Mouse (Mus musculus) limb, embryonic 11.5 days (tissue): ENCODE measurements around the gene Maged1. TPM values are rescaled to one million over a fixed set of nuclear protein-coding genes. Genes with fewer than 3 reads are reported as not detected.

Source experiments
- polyA plus RNA-seq: library from polyadenylated mRNA; unstranded; fragments of >200 nt; fragmentation: Nextera tagmentation; extraction: Ambion mirVana; gene quantifications from 2 replicates; pipeline ENCODE4 v1.2.1, GENCODE M21; 2014

Gene Maged1
- polyA plus RNA-seq, 1 experiment from 2014 or later = 789 TPM

Other genes starting within 250 kb of the Maged1 start
- 0.19 and 0.26 TPM in 2 replicates for gene Fam90a1b, start 175.4 kb downstream of the Maged1 start, polyA plus RNA-seq
- gene Apoo, start 175.0 kb downstream of the Maged1 start, polyA plus RNA-seq = 107 and 116 TPM in 2 replicates
- 7.6 and 9.2 TPM in 2 replicates for gene Gspt2, start 93.9 kb upstream of the Maged1 start, polyA plus RNA-seq
- 1.6 and 2.0 TPM in 2 replicates for gene Zxdb, start 182.4 kb upstream of the Maged1 start, polyA plus RNA-seq